Mouse (Mus musculus) adrenal gland (tissue): ENCODE measurements around the gene Cacnb2.

Experiments
- intact Hi-C: fragments of 180-260 bp; cut with DNase I; formaldehyde crosslinking; loops from one replicate; pipeline ENCODE4 v1.15.1; 2025
- long read RNA-seq, 2 experiments: library from polyadenylated mRNA; unstranded; transcript quantifications; one replicate each; pipeline ENCODE4 v2.0.0; 2020; ENCODE audit warnings: borderline replicate concordance in 1 of 2; ENCODE audit not compliant: insufficient replicate concordance in 1 of 2

Cacnb2 gene
- long read RNA-seq, experiment 1, partial matches to known transcripts, result 0 of 14 reads
- long read RNA-seq, experiment 1, other reads (novel, unspliced or antisense), result 14 of 14 reads
- long read RNA-seq, experiment 2, partial matches to known transcripts, result 0 of 12 reads
- long read RNA-seq, experiment 2, other reads (novel, unspliced or antisense), result 12 of 12 reads

DNA sequence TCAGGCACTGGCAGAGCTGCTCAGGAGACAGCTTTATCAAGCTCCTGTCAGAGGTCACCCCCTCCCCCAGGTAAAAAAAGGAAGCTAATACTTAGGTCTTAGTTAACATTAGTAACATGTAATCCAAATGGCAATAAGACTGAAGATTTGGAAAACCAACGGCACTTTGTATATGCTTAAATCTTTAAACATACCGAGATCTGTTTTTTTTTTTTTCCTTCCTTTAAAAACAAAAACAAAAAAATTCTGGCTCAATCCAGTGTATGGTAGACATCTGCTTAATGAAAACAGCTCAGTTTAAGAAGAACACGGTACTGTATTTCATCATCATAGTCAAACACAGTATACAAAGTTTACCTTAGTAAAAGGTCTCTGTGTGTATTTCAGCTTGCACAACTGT lies at the start of gene Cacnb2:
Cacnb2 (plus strand) TSS at position 301 of the 400 bp plus-strand sequence.
- intact Hi-C loops, result no loop called here

DNA sequence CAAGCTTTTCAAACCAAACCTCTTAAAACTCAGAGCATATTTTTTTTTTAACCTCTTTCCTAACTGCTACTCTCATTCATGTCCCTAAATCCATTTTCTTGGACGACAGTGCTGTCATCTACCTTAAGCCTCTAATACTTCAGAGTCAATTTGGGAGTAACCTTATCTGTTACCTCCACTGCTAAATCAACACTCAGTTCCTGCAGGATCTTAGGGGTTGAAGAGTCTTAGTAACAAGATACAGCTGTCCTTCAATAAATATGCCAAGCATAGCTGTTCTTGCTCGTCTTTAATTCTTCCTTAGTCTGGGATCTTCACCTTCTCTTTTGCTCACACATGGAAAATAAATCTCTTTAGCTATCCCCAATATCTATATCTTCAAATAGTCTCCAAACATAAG lies 34.9 kb upstream of the Cacnb2 start:
- intact Hi-C loops, result no loop called here

DNA sequence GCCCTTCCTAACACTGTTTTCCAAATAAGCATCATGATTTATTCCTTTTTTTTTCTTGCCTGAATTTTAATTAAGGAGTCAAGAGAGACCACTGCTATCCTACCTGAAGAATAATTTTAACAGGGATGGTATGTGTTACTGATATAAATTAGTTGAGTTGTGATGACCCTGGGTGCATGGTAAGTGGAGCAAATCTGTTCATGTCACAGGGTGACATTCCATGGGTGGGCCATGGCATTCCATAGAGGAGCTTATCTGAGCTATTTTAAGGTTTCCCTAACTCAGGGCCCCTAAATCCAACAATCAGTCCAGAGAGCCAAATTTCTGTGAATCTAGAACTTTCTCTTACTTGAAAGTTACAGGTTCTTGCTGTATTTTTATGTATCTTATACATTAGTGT lies 31.6 kb upstream of the Cacnb2 start:
- intact Hi-C loops, result no loop called here

DNA sequence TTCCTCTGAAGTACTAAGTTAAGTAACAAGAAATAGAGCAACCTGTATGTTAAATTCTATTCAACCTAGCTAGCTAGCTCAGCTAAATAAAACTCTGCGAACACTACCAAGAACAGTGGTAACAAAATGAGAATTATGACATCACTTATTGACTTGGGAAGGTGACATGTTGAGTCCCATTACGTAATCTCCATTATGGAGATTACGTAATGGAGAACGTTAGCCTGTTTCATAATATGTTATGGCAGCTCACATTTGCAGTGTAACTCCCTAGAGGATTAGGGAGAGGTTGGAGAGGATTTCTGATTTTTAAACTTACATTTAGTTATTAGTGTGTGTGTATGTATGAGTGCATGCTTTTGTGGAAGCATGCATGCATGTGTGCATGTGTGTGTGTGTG lies 13.3 kb upstream of the Cacnb2 start:
- intact Hi-C loops, result no loop called here

DNA sequence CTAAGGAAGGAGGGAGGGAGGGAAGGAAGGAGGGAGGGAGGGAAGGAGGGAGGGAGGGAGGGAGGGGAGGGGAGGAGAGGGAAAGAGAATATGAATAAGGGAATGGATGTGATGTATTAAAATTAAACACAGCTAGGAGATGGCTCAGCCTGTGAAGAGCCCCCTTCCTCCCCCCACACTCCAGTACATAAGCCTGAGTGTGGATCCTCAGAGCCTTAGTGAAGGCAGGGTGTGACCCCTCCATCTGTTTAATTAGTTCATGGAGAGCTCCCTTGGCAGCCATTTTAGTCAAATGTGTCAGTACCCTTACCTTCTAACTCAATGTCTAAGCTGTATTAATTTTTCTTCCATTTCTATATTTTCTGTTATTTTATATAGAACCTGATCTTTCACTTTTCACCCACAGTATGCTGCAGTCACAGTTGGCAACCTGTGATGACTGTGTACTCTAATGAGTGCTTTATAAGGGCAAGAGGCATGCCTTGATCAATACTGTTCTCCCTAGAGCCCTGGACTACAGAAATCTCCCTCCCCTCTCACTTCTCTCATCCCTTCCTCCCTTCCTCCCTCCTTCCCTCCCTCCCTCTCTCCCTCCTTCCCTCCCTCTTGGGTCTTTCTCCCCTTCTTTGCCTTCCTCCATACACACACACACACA lies 4.9 kb upstream of the Cacnb2 start:
- intact Hi-C loops, result no loop called here

DNA sequence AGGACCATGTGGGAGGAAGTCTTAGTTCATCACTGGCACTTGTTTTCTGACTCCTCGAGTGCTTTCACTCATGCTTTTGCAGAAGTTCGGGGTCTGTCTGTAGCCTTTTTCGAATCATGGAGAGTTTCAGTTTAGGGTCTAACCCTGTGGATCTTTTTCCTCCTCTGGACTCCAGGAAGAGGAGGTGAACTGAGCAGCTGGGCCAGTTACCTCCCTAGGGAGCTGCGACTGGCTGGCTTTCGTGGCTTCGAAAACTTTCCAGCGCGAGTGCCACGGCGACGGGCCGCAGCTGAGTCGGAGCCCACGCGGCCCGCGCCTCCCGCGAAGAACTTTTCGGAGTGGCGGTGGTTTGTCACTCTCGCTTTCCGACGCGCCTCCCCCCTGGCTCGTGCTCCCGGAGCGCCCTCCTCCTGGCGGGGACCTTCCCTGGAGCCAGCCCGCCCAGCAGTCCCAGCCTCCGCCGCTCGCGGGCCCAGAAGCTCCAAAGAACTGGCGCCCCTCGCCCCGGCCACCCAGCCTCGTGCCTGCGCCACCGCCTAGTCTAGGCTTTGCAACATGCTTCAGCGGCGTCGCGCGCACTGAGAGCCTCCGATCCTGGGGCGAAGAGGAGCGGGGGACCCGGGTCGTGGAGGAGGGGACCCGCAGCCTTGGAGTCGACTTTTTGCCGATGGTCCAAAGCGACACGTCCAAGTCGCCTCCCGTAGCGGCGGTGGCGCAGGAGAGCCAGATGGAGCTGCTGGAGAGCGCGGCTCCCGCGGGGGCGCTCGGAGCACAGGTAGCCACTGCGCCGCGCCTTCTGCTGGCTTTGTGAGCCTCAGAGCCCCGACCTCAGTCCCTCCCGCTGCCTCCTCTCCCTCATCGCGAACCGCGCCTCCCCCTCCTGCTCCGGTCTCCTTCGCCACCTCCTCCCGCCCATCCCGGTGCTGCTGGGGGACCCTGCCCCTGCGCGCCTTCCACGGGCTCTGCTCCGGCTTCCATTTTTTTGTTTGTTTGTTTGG lies 1.2 kb downstream of the Cacnb2 start:
- intact Hi-C loops, result no loop called here

DNA sequence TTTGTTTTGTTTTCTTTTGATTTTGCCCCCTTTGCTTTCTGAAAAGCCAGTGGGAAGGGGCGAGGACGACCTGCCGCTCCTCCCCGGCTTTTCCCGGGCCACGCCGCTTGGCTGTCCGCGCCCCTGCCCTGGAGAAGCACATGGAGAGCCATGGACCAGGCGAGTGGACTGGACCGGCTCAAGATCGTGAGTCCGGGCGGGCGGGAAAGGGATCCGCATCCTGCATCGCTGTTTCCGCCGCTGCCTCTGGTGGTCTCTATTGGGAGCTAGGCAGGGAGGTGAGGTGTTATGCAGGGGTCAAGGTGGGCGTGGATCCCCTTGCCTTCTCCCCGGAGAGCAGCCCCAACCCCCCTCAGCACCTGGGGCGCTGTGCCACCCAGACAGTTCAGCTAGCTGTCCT lies 1.9 kb downstream of the Cacnb2 start:
- intact Hi-C loops, result loop anchor here (5.0 kb wide), 2 partner anchors 62 to 73 kb away; no protein-coding TSS in a partner anchor

DNA sequence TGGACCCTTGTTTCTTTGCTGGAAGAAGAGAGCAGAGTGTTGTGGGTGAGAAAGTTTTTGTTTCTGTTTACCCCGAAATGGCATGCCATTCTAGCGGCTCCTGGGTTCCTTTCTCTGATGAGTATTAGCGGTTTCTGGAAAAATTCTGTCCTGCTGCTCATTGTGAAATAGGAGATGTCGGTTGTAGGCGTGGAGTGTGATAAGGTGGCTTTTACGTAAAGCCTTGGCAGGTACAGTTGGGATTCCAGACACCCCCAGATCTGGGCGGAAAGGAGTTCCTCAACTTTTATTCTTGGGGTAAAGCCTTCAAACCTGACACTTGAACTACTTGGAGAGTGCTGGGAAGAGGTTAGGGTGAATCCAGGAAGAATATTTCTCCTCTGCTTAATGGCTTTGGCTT lies 2.3 kb downstream of the Cacnb2 start:
- intact Hi-C loops, result loop anchor here (5.0 kb wide), 2 partner anchors 63 to 72 kb away; no protein-coding TSS in a partner anchor

DNA sequence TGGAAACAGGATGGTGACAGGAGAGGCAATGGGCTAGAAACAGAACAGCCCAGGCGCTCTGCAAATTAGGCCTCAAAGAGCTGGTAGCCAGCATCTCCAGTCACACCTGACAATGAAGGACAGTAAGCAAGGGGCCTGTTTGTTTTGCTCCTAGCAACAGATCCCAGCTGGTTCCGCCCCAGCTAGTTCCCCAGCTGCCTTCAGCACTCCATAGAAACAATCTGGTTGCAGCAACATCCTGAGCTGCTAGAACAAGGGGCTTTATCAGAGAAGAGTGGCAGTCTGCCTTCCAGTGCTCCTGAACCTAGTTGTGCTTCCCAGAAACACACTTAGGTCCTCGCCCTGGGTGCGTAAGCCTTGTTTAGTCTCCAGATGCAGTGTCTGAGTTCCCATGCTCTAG lies 5.7 kb downstream of the Cacnb2 start:
- intact Hi-C loops, result loop anchor here (5.0 kb wide), 2 partner anchors 66 to 69 kb away; no protein-coding TSS in a partner anchor

DNA sequence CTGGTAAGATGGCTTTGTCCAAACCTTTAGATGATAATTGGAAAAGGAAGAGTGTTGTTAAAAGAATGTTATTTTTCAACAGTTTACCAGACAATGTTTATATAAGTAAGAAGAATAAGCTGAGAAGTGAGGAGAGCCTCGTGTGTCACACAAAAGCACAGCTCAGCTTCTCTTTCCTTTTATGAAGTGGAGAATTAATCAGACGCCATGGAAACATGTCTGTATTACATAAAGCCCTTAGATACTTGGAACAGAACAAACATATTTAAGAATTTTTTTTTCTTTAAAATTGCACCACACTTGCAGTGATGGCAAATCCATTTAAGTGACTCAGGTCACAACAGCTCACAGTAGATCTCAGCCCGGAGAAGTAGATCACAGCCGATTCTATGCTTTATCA lies 9.8 kb downstream of the Cacnb2 start:
- intact Hi-C loops, result no loop called here

DNA sequence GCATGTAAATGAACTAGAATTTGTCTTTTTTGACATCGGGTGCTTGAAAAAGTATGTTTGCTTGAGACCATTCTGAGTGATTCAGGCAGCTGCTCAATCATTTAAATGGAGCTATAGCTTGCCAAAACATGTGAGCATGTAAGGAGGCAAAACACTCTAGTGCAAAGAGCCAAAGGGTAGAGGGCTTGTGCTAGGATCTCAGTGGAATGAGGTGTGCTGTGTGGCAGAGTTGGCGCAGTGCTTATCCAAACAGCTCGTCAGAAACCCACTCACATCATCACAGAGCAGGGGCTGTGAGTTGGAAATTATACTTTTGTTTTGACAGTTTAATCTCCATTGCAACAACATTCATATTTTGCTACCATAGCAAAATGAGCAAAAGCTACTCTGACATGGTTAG lies 13.5 kb downstream of the Cacnb2 start:
- intact Hi-C loops, result no loop called here

DNA sequence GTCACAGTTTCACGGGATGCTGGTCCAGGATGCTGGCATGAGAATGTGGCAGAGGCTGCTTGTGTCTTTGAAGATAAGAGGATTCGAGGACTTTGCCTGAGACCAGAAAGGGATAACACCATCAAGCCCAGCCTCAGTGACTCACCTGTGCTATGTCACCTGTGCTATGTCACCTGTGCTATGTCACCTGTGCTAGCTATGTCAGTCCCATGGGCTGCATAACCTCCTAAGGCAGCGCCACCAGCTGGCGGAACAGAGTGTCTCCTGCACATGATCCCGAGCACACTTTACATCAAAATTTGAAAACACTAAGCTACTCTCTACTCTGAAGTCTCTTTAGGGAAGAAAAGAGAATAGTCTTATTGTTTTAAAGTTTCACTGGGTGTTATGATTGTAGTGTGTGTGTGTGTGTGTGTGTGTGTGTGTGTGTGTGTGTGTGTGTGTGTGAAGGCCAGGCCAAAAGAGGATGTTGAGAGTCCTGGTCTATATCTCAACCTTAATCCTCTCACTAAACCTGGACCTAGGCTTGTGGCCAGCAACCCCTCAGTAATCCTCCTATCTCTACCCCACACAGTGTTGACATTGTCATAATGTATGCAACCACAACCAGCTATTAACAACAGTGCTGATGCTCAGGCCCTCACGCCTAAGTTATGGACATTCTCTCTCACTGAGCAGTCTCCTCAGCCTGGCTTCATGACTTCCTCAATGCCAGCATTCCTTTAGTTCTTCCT lies 17.4 kb downstream of the Cacnb2 start:
- intact Hi-C loops, result no loop called here

DNA sequence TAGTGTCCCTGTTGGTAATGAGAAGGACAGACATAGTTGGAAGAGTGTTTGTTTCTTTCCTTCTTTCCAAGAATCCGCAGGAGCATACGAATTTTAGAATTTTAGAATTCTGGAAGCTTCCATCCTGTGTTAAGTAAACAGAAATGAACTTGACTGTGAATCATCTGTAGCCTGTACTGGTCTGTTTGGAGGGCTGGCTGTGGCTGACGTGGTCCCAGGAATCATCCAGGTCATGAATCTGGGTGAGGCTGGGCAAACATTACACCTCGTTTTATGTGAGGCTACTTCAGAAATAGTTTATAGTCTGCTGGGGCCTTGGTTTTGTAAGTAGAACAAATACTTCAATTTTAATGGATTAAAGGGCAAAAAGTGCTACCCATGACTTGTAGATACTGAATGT lies 18.0 kb downstream of the Cacnb2 start:
- intact Hi-C loops, result no loop called here

DNA sequence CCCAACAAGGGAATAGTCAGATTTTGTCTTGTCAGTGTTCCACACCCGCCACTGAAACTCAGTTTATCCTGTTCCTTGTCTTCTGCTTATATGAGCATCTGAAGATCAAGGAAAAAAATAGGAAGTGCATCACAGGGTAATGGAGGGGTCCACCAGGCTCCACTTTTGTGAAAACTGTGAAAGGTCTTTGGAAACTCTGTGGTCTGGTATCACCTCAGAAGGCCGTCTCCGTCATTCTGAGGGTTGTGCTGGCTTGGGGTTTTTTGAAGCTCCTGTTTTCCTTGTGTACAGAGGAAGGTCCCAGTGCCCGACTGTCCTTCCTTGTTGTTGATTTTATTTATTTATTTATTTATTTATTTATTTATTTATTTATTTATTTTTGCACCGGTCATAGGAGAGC lies 20.9 kb downstream of the Cacnb2 start:
- intact Hi-C loops, result no loop called here

DNA sequence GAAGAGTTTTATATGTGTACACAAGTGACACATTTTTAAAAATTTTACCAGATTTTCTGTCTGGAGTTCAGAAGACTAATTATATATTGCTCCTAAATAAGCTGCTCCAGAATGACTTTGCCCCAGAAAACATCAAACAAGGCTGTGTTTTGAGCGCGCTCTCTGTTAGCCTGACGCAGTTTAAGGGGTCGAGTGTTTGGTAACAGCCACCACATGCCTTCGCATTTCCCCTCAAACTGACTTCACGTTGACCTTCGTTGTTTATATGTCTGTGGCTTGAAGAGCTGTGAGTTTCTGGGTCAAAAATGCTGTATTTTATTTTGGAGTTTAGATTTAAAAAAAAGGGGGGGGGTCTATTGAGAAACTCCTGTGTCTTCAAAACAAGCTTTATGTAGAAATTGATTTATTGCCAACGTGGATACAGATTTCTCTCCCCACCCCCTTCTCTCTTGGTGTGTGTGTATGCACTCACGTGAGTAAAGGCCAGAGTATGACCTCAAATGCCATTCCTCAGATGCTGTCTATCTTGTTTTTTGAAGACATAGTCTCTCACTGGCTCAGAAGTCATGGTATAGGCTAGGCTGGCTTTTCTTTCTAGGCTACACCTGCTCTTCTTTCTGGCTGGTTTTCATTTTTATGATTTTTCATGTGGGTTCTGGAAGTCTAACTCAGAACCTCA lies 27.1 kb downstream of the Cacnb2 start:
- intact Hi-C loops, result no loop called here

DNA sequence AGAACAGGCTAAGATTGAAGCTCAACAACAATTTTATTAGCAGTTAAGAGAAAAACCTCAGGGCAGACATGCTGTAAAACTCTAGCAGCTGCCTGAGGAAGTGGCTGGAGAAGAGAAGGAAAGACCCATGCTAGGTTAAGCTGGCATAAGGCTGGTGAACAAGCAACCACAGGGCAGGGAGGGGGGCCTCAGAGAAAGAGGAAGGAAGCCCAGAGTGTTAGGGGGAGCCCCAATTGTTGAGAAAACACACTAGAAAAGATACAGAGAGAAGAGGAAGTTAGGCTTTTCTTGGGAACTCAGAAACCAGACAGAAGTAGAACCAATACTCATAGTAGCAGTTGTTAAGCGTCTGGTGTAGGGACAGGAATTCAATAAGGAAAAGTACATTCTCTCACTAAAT lies 28.7 kb downstream of the Cacnb2 start:
- intact Hi-C loops, result no loop called here

DNA sequence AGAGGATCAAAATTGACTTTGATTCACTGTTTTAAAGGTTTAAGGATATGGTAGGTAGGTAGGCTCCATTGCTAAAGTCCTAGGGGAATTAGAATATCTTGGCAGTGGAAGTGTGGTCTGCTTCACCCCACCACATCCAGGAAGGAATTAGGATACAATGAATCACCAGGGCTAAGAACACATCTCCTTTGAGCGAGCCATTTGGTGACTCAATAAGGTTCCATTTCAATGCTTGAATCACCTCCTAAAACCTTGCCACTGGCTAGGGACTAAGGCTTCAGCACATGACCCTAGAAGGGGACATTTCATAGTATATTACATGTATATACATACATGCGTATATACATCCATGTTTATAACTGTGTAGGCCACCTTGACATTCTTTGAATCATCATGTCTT lies 30.3 kb downstream of the Cacnb2 start:
- intact Hi-C loops, result no loop called here

DNA sequence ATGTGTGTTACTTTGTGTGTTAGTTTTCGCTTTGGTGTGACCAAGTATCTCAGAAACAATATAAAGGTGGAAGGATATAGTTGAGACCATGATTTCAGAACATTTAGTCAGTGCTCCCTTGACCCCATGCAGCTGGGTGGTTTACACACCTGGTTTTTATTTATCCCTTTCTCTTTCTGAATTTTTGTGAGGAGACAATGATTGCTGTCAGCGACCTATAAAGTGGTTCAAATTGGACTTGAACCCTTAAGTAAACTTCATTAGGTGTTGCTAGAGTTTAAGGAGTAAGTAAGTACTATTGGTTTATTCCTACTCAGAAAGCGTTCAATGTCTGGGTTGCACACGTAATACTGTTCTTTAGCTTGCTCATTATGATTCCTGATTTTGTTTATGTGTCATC lies 36.4 kb downstream of the Cacnb2 start:
- intact Hi-C loops, result no loop called here

DNA sequence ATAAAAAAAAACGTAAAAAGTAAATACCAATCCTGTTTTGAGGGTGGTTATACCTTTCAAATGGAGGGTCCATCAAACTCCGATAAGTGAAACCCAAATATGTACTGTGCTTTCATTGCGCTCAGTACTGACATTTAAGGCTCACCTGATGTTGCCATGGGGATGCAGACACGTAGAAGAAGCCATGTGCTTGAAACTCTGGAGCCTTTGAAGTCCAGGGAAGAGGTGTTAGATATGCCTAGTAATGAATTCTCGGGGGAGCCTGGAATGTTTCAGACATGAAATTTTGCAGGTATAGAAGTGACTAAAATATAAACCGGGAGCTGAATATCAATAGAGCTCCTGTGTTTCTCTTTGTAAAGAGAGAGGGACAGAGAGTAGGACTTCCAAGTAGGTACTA lies 37.0 kb downstream of the Cacnb2 start:
- intact Hi-C loops, result no loop called here

DNA sequence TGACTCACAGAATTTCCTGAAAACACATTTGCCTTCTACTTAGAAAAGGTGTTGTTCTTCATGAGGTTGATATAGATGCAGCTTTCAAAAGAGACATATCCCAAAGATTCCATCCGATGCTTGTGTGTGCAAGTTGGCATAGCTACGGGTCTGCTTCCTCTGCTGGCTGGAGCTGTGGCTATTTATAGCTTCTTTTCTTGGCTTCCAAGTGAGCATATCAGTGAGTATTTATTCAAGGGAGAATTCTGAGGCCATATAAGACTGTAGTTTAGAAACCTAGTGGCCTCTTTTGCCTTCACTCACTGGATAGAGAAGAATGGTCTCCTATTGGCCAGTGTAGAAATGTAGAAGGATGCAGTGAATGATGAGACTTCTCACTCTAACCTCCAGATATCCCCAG lies 38.2 kb downstream of the Cacnb2 start:
- intact Hi-C loops, result no loop called here

DNA sequence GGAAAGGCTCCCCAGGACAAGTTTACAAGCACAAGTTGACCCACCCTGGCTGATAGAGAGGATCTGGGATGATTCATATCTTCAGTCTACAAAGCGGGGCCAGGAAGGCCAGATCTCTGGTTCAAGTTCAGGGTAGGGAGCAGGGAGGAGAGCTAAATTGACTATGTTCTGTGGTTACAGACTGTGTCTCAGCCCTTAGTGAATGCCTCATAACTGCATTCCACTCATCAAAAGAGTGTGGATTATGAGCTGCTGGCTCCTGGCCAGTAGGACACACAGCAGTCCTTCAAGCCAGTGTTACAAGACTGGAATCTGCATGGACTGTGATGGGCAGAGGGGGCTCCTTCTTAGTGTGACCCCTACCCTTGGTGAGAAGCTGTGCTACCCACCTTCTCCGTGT lies 48.4 kb downstream of the Cacnb2 start:
- intact Hi-C loops, result no loop called here
